Mouse (Mus musculus) ES-E14 (cell line): ENCODE data around the gene Rab2b. TPM values are rescaled to one million over a fixed set of nuclear protein-coding genes. Genes with fewer than 3 reads are reported as not detected.

Experiments
- DNase-seq: peaks from one replicate; pipeline ENCODE4 v3.0.0-alpha.2; 2013; ENCODE audit warnings: low read depth, low spot score
- H3K27ac ChIP-seq: 2 replicates; pipeline ENCODE4 v1.5.1; 2012; ENCODE audit warnings: low read depth, mild to moderate bottlenecking, low read length, moderate library complexity, mixed read lengths; ENCODE audit not compliant: poor library complexity, insufficient read depth, severe bottlenecking
- H3K36me3 ChIP-seq: 2 replicates; pipeline ENCODE4 v1.6.1; 2012; ENCODE audit warnings: mild to moderate bottlenecking, low read length, moderate library complexity, mixed read lengths; ENCODE audit not compliant: control insufficient read depth, poor library complexity, insufficient read depth, severe bottlenecking
- H3K4me1 ChIP-seq, 2 experiments: fragments of 150-350 bp in 1 of 2; sonication (generic) in 1 of 2; 2 replicates each; pipeline ENCODE4 v1.6.1; 2012; ENCODE audit warnings: low read length in 2 of 2, mild to moderate bottlenecking in 1 of 2, mixed read lengths in 1 of 2; ENCODE audit not compliant: control insufficient read depth in 2 of 2, insufficient read depth in 2 of 2, poor library complexity in 1 of 2
- H3K4me3 ChIP-seq, 2 experiments: fragments of 150-350 bp in 1 of 2; sonication (generic) in 1 of 2; 2 replicates each; pipeline ENCODE4 v1.5.1; 2012; ENCODE audit warnings: low read length in 2 of 2, low read depth in 1 of 2, mild to moderate bottlenecking in 1 of 2, mixed read lengths in 1 of 2; ENCODE audit not compliant: insufficient read depth in 1 of 2, poor library complexity in 1 of 2, severe bottlenecking in 1 of 2
- H3K9ac ChIP-seq: 2 replicates; pipeline ENCODE4 v1.6.1; 2012; ENCODE audit warnings: low read depth, mild to moderate bottlenecking, low read length, mixed read lengths; ENCODE audit not compliant: poor library complexity, insufficient read depth, severe bottlenecking
- H3K9me3 ChIP-seq: fragments of 150-350 bp; sonication (generic); 2 replicates; pipeline ENCODE4 v1.6.1; 2012; ENCODE audit warnings: low read depth, mild to moderate bottlenecking, low read length; ENCODE audit not compliant: control insufficient read depth, insufficient read depth
- CHD2 ChIP-seq: IDR thresholded peaks from 2 replicates; pipeline ENCODE4 v1.6.1; 2014; ENCODE audit warnings: mild to moderate bottlenecking, low read depth, low read length, inconsistent platforms
- HCFC1 ChIP-seq: IDR thresholded peaks from 2 replicates; pipeline ENCODE4 v1.6.1; 2012; ENCODE audit warnings: low read length, inconsistent platforms, borderline replicate concordance; ENCODE audit not compliant: insufficient read depth
- MAFK ChIP-seq: IDR thresholded peaks from 2 replicates; pipeline ENCODE4 v1.6.1; 2014; ENCODE audit warnings: mild to moderate bottlenecking, low read depth, low read length, inconsistent platforms; ENCODE audit not compliant: insufficient read depth
- ZC3H11A ChIP-seq: IDR thresholded peaks from 2 replicates; pipeline ENCODE4 v1.6.1; 2012; ENCODE audit warnings: low read depth, mild to moderate bottlenecking, inconsistent platforms, low read length, borderline replicate concordance
- ZNF384 ChIP-seq: IDR thresholded peaks from 2 replicates; pipeline ENCODE4 v1.6.1; 2012; ENCODE audit warnings: low read depth, low read length, inconsistent platforms
- in situ Hi-C, 2 experiments: fragments of 600-800 bp; cut with MboI; formaldehyde crosslinking; loops; one replicate each; pipeline ENCODE4 v1.15.1; 2025; ENCODE audit warnings: low sequenced_read_pairs in 2 of 2, inconsistent platforms in 1 of 2; ENCODE audit not compliant: unreplicated experiment in 2 of 2
- total RNA-seq: library from RNA; depleted of rRNA; stranded (reverse); fragments of 300-350 nt; gene quantifications from 2 replicates; pipeline ENCODE4 v1.2.3, GENCODE M21; 2012

Gene Rab2b
- total RNA-seq, 1 experiment, result 2.6 TPM

- H3K9me3 ChIP-seq, result no peaks in the 10 kb centered on the region
- H3K4me3 ChIP-seq, result no peak overlapping the region
- TF ChIP-seq ZC3H11A (no peak), MAFK (no peak), ZNF384 (no peak), HCFC1 (no peak), CHD2 (no peak)
- no peak for DNase-seq
- H3K27ac ChIP-seq, result no peak overlapping the region
- in situ Hi-C loops, result loop anchor here in 1 of 2 experiments (25.0 kb wide), 1 partner anchor 414 kb away; the partner anchor contains the start of genes Ndrg2, Rnase13 and Tppp2
- H3K4me1 ChIP-seq, result peaks cover 12 to 15% of the 10 kb centered on the region in 2 experiments; a peak in 3 of 4 replicates
- H3K36me3 ChIP-seq, result no peaks in the 10 kb centered on the region
- no peak overlapping the region for H3K9ac ChIP-seq
Observed at GRCm38 (mm10) chr14:52325890-52326289, 46.5 kb upstream of the Rab2b start.

GRCm38 (mm10) chr14:52319361-52319760 is 40.0 kb upstream of the Rab2b start:
- DNase-seq, result no peak
- no peaks in the 10 kb centered on the region; the same call in 1 of the 2 replicates for H3K36me3 ChIP-seq

GRCm38 (mm10) chr14:52316441-52317225 is 37.3 kb upstream of the Rab2b start:
- in situ Hi-C loops, result no loop called here
- no peaks in the 10 kb centered on the region for H3K9me3 ChIP-seq
- no peak overlapping the region for H3K9ac ChIP-seq
- H3K4me3 ChIP-seq, result peak overlapping the region; percentile 73 to 98
- TF ChIP-seq MAFK (no peak), ZC3H11A (no peak), HCFC1 (no peak), CHD2 (no peak), ZNF384 (no peak)
- H3K27ac ChIP-seq, result no peak overlapping the region; the same call in 1 of the 2 replicates
- DNase-seq, result no peak
- H3K36me3 ChIP-seq, result peaks cover 16% of the 10 kb centered on the region; the same call in 1 of the 2 replicates
- peaks cover 2 to 21% of the 10 kb centered on the region in 2 experiments; a peak in 3 of 4 replicates for H3K4me1 ChIP-seq

More at GRCm38 (mm10) chr14:52319361-52319760, 40.0 kb upstream of the Rab2b start:
- Histone ChIP-seq H3K9ac (no peak overlapping the region), H3K4me1 (peaks cover 2 to 9% of the 10 kb centered on the region in 2 experiments; a peak in 3 of 4 replicates), H3K27ac (no peak overlapping the region), H3K9me3 (no peaks in the 10 kb centered on the region), H3K4me3 (no peak overlapping the region)
- in situ Hi-C loops, result no loop called here
- no peak for TF ChIP-seq ZC3H11A
- no peak for TF ChIP-seq HCFC1
- no peak for TF ChIP-seq ZNF384
- TF ChIP-seq CHD2, result no peak
- TF ChIP-seq MAFK, result no peak

GRCm38 (mm10) chr14:52315792-52316440 is 36.6 kb upstream of the Rab2b start:
- H3K9me3 ChIP-seq, result no peaks in the 10 kb centered on the region
- peaks cover 16% of the 10 kb centered on the region; the same call in 1 of the 2 replicates for H3K36me3 ChIP-seq
- TF ChIP-seq CHD2, result no peak
- TF ChIP-seq HCFC1, result 0 out of 2 replicates have a peak, but pooled peaks have one; percentile 44
- H3K4me3 ChIP-seq, result peak overlapping the region; percentile 73 to 98
- H3K27ac ChIP-seq, result peak overlapping the region; percentile 22; the same call in 1 of the 2 replicates
- no peak for DNase-seq
- in situ Hi-C loops, result no loop called here
- peak overlapping the region; percentile 77 for H3K9ac ChIP-seq
- H3K4me1 ChIP-seq, result peaks cover 2 to 21% of the 10 kb centered on the region in 2 experiments; a peak in 3 of 4 replicates
